Mouse (Mus musculus) kidney, postnatal 36 days (tissue): ENCODE measurements around the gene Fpr-rs3.

ENCODE experiments used
- DNase-seq, 2 experiments: peaks; one replicate each; pipeline ENCODE4 v3.0.0; 2021 to 2022; ENCODE audit warnings: mixed read lengths in 2 of 2

Gene Fpr-rs3

DNA sequence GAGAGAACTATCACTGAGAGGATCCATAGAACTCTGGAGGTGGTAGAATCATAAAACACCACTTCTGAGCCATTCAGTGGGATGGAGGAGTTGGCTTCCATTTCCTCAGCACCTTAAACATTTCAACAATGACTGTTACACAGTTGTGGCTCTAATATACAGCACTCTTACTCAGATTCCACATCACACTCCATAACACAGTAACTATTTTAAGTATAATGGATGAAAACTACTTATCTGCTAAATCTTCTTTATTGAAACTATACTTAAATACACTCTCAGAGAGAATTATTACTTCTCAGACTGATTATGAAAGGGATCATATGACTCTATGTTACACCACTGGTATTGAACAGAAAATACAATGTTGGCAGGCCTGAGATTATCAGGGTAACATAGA lies at the start of gene Fpr-rs3:
Gene Fpr-rs3, minus strand, starts transcription at position 101 of the 400 bp plus-strand sequence.
- no peak for DNase-seq

DNA sequence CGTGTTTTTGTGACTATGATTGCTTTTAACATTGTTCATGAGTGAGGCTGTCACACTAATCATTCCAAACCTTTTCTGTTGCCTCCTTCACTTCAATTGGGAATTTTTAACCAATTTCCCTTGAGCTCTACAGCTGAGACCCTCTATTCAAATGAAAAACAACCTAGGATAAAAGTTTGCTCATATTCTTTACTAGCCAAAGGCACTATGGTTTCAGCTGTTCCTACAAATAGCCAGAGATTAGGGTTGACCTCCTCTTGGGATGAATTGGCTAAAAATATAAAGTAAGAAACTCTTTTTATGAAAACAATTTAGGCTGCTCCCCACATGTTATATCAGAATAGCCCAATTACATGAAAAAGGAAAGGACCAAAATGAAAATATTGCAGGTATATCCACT lies 28.4 kb downstream of the Fpr-rs3 start, which contains the start of gene Vmn2r110:
Gene Vmn2r110, minus strand, starts transcription at position 101 of the 400 bp plus-strand sequence.
- no peak for DNase-seq
